Mouse (Mus musculus) midbrain, embryonic 10.5 days (tissue): ENCODE data around the gene Cdh4. TPM values are rescaled to one million over a fixed set of nuclear protein-coding genes. Genes with fewer than 3 reads are reported as not detected.

Experiments
- DNase-seq: peaks from one replicate; pipeline ENCODE4 v3.0.0-alpha.2; 2017; ENCODE audit warnings: low spot score
- H3K27ac ChIP-seq: fragments of 300-500 bp; sonication (generic); replicated peaks from 2 replicates; pipeline ENCODE4 v1.5.1; 2016; ENCODE audit warnings: mild to moderate bottlenecking
- H3K27me3 ChIP-seq: fragments of 300-500 bp; sonication (generic); 2 replicates; pipeline ENCODE4 v1.6.1; 2016; ENCODE audit warnings: low read depth, mild to moderate bottlenecking; ENCODE audit not compliant: poor library complexity, severe bottlenecking
- H3K36me3 ChIP-seq: fragments of 300-500 bp; sonication (generic); 2 replicates; pipeline ENCODE4 v1.6.1; 2016; ENCODE audit warnings: mild to moderate bottlenecking, moderate library complexity
- H3K4me1 ChIP-seq: fragments of 300-500 bp; sonication (generic); 2 replicates; pipeline ENCODE4 v1.6.1; 2016
- H3K4me3 ChIP-seq: fragments of 300-500 bp; sonication (generic); 2 replicates; pipeline ENCODE4 v1.5.1; 2016; ENCODE audit warnings: mild to moderate bottlenecking, moderate library complexity
- H3K9me3 ChIP-seq: fragments of 300-500 bp; sonication (generic); replicated peaks from 2 replicates; pipeline ENCODE4 v1.6.1; 2016; ENCODE audit warnings: mild to moderate bottlenecking
- WGBS: fragments of 180-500 bp; shearing (Covaris S2); methylation state at CpG from one replicate; pipeline ENCODE4 v1.1.7; 2016; 5-methylcytosine and 5-hydroxymethylcytosine counted together
- polyA plus RNA-seq: library from polyadenylated mRNA; unstranded; fragments of >200 nt; fragmentation: Nextera tagmentation; extraction: Ambion mirVana; gene quantifications from 2 replicates; pipeline ENCODE4 v1.2.1, GENCODE M21; 2016

Gene Cdh4
- polyA plus RNA-seq, 1 experiment from 2014 or later = 8.3 TPM

- no peak overlapping the region for H3K4me3 ChIP-seq
- H3K27me3 ChIP-seq = peaks cover 75% of the 10 kb centered on the region
- H3K36me3 ChIP-seq = no peaks in the 10 kb centered on the region
- peaks cover 50% of the 10 kb centered on the region for H3K4me1 ChIP-seq
- no peak for DNase-seq
- 85% methylated on average over 11 of the region's 11 CpGs for WGBS
- H3K27ac ChIP-seq = no peak overlapping the region; the same call in 1 of the 2 replicates
- H3K9me3 ChIP-seq = no peaks in the 10 kb centered on the region
Measured at GRCm38 (mm10) chr2:179586436-179586835, 144.2 kb downstream of the Cdh4 start.

- H3K4me1 ChIP-seq = peaks cover 56% of the 10 kb centered on the region
- DNase-seq = no peak
- H3K36me3 ChIP-seq = no peaks in the 10 kb centered on the region
- H3K9me3 ChIP-seq = no peaks in the 10 kb centered on the region
- peaks cover 75% of the 10 kb centered on the region for H3K27me3 ChIP-seq
- H3K27ac ChIP-seq = no peak overlapping the region
- no peak overlapping the region for H3K4me3 ChIP-seq
- 92% methylated on average over 2 of the region's 2 CpGs for WGBS
Measured at GRCm38 (mm10) chr2:179587069-179587468, 144.8 kb downstream of the Cdh4 start.

GRCm38 (mm10) chr2:179591661-179592060 is 149.4 kb downstream of the Cdh4 start:
- whole genome bisulfite sequencing = 29% methylated on average over 5 of the region's 5 CpGs
- DNase-seq = no peak
- Histone ChIP-seq H3K4me1 (peaks cover 25% of the 10 kb centered on the region), H3K27ac (no peak overlapping the region), H3K36me3 (no peaks in the 10 kb centered on the region), H3K4me3 (no peak overlapping the region), H3K9me3 (no peaks in the 10 kb centered on the region), H3K27me3 (peaks cover 75% of the 10 kb centered on the region)

- peaks cover 55% of the 10 kb centered on the region for H3K27me3 ChIP-seq
- H3K4me3 ChIP-seq = no peak overlapping the region
- H3K27ac ChIP-seq = no peak overlapping the region
- no peaks in the 10 kb centered on the region for H3K9me3 ChIP-seq
- no peak for DNase-seq
- 90% methylated on average over 4 of the region's 4 CpGs for WGBS
- peaks cover 34% of the 10 kb centered on the region for H3K4me1 ChIP-seq
- H3K36me3 ChIP-seq = no peaks in the 10 kb centered on the region
Measured at GRCm38 (mm10) chr2:179595013-179595412, 152.8 kb downstream of the Cdh4 start.

GRCm38 (mm10) chr2:179598886-179599285 is 156.7 kb downstream of the Cdh4 start:
- 91% methylated on average over 11 of the region's 11 CpGs for WGBS
- H3K27me3 ChIP-seq = peaks cover 23% of the 10 kb centered on the region
- no peak overlapping the region for H3K27ac ChIP-seq
- DNase-seq = no peak
- H3K4me3 ChIP-seq = no peak overlapping the region
- no peaks in the 10 kb centered on the region for H3K36me3 ChIP-seq
- peaks cover 17% of the 10 kb centered on the region for H3K4me1 ChIP-seq
- no peaks in the 10 kb centered on the region for H3K9me3 ChIP-seq

- whole genome bisulfite sequencing = 88% methylated on average over 1 of the region's 1 CpGs
- H3K27me3 ChIP-seq = peaks cover 14% of the 10 kb centered on the region
- H3K36me3 ChIP-seq = no peaks in the 10 kb centered on the region
- no peaks in the 10 kb centered on the region for H3K9me3 ChIP-seq
- H3K4me1 ChIP-seq = peaks cover 17% of the 10 kb centered on the region
- H3K27ac ChIP-seq = no peak overlapping the region
- no peak overlapping the region for H3K4me3 ChIP-seq
- DNase-seq = no peak
Measured at GRCm38 (mm10) chr2:179599886-179600285, 157.7 kb downstream of the Cdh4 start.

GRCm38 (mm10) chr2:179600347-179600746 is 158.1 kb downstream of the Cdh4 start:
- H3K4me3 ChIP-seq = no peak overlapping the region
- no peaks in the 10 kb centered on the region for H3K36me3 ChIP-seq
- H3K27ac ChIP-seq = no peak overlapping the region
- DNase-seq = no peak
- no peaks in the 10 kb centered on the region for H3K9me3 ChIP-seq
- H3K27me3 ChIP-seq = peaks cover 10% of the 10 kb centered on the region; the same call in 1 of the 2 replicates
- peaks cover 17% of the 10 kb centered on the region for H3K4me1 ChIP-seq
- WGBS = 80% methylated on average over 2 of the region's 2 CpGs

GRCm38 (mm10) chr2:179601167-179601566 is 158.9 kb downstream of the Cdh4 start:
- WGBS = 88% methylated on average over 9 of the region's 9 CpGs
- H3K4me1 ChIP-seq = peaks cover 17% of the 10 kb centered on the region
- no peak overlapping the region for H3K27ac ChIP-seq
- H3K4me3 ChIP-seq = no peak overlapping the region
- H3K36me3 ChIP-seq = no peaks in the 10 kb centered on the region
- H3K9me3 ChIP-seq = no peaks in the 10 kb centered on the region
- peaks cover 7% of the 10 kb centered on the region; the same call in 1 of the 2 replicates for H3K27me3 ChIP-seq
- DNase-seq = no peak

- Histone ChIP-seq H3K9me3 (no peaks in the 10 kb centered on the region), H3K4me1 (peaks cover 10% of the 10 kb centered on the region), H3K27ac (no peak overlapping the region), H3K4me3 (no peak overlapping the region), H3K36me3 (no peaks in the 10 kb centered on the region), H3K27me3 (no peaks in the 10 kb centered on the region)
- WGBS = 87% methylated on average over 3 of the region's 3 CpGs
- DNase-seq = no peak
Measured at GRCm38 (mm10) chr2:179604746-179605145, 162.5 kb downstream of the Cdh4 start.

GRCm38 (mm10) chr2:179605255-179605654 is 163.0 kb downstream of the Cdh4 start:
- no peak for DNase-seq

GRCm38 (mm10) chr2:179606341-179606740 is 164.1 kb downstream of the Cdh4 start:
- Histone ChIP-seq H3K27me3 (no peaks in the 10 kb centered on the region), H3K36me3 (no peaks in the 10 kb centered on the region), H3K27ac (no peak overlapping the region), H3K9me3 (no peaks in the 10 kb centered on the region), H3K4me1 (peaks cover 10% of the 10 kb centered on the region), H3K4me3 (no peak overlapping the region)
- WGBS = 81% methylated on average over 2 of the region's 2 CpGs
- no peak for DNase-seq

More at GRCm38 (mm10) chr2:179605255-179605654, 163.0 kb downstream of the Cdh4 start:
- Histone ChIP-seq H3K36me3 (no peaks in the 10 kb centered on the region), H3K27me3 (no peaks in the 10 kb centered on the region), H3K27ac (no peak overlapping the region), H3K9me3 (no peaks in the 10 kb centered on the region), H3K4me1 (peaks cover 10% of the 10 kb centered on the region), H3K4me3 (no peak overlapping the region)
- WGBS = 85% methylated on average over 10 of the region's 10 CpGs

- WGBS = 61% methylated on average over 5 of the region's 5 CpGs
Measured at GRCm38 (mm10) chr2:179615906-179616305, 173.7 kb downstream of the Cdh4 start.

GRCm38 (mm10) chr2:179623643-179624473 is 181.6 kb downstream of the Cdh4 start:
- no peaks in the 10 kb centered on the region for H3K36me3 ChIP-seq
- H3K9me3 ChIP-seq = no peaks in the 10 kb centered on the region
- 85% methylated on average over 17 of the region's 17 CpGs for WGBS
- no peaks in the 10 kb centered on the region for H3K27me3 ChIP-seq
- H3K27ac ChIP-seq = no peak overlapping the region
- no peak for DNase-seq
- H3K4me3 ChIP-seq = no peak overlapping the region
- H3K4me1 ChIP-seq = peaks cover 7% of the 10 kb centered on the region; the same call in 1 of the 2 replicates

More at GRCm38 (mm10) chr2:179615906-179616305, 173.7 kb downstream of the Cdh4 start:
- no peak overlapping the region for H3K4me3 ChIP-seq
- no peaks in the 10 kb centered on the region for H3K27me3 ChIP-seq
- no peaks in the 10 kb centered on the region for H3K9me3 ChIP-seq
- no peaks in the 10 kb centered on the region for H3K36me3 ChIP-seq
- peak; percentile 23 for DNase-seq
- H3K27ac ChIP-seq = no peak overlapping the region
- H3K4me1 ChIP-seq = no peaks in the 10 kb centered on the region
